11 mouse cellular contexts compared by ENCODE assay signal in genomic region chr12:82562916-82563315, GRCm38 (mm10). TPM values are rescaled to one million over a fixed set of nuclear protein-coding genes. Genes with fewer than 3 reads are reported as not detected.
"Had no signal": no experiment of that assay in that cellular context is flagged by ENCODE, and none has a peak within 500 bp of the region (broad histone marks: within the 10 kb centered on the region; RNA-seq: fewer than 3 reads in every experiment).

No protein-coding gene starts in this region.

- H3K27me3 ChIP-seq: liver, embryonic 12.5 days; lung, embryonic 15.5 days; midbrain, embryonic 15.5 days; neural tube, embryonic 12.5 days had no signal

- H3K9ac ChIP-seq: liver, embryonic 12.5 days; lung, embryonic 15.5 days; midbrain, embryonic 15.5 days; neural tube, embryonic 12.5 days had no signal

- H3K36me3 ChIP-seq: limb, embryonic 10.5 days; liver, embryonic 12.5 days; lung, embryonic 15.5 days; midbrain, embryonic 15.5 days; neural tube, embryonic 12.5 days had no signal

- H3K27ac ChIP-seq: layer of hippocampus, adult 2 months; limb, embryonic 10.5 days; liver, embryonic 12.5 days; lung, embryonic 15.5 days; midbrain, embryonic 15.5 days; neural tube, embryonic 12.5 days had no signal

- DNase-seq: kidney, postnatal 10 days; kidney, postnatal 4 days; lung, postnatal 14 days; thymus, adult 18-20 months; thymus, postnatal 14 days had no signal

- H3K4me1 ChIP-seq: liver, embryonic 12.5 days; lung, embryonic 15.5 days; midbrain, embryonic 15.5 days; neural tube, embryonic 12.5 days had no signal

- H3K4me3 ChIP-seq: layer of hippocampus, adult 2 months; limb, embryonic 10.5 days; liver, embryonic 12.5 days; lung, embryonic 15.5 days; midbrain, embryonic 15.5 days; neural tube, embryonic 12.5 days had no signal

- H3K9me3 ChIP-seq: limb, embryonic 10.5 days; liver, embryonic 12.5 days; lung, embryonic 15.5 days; midbrain, embryonic 15.5 days; neural tube, embryonic 12.5 days had no signal

- ATAC-seq: liver, embryonic 12.5 days; midbrain, embryonic 15.5 days had no signal

- H3K4me2 ChIP-seq: liver, embryonic 12.5 days; lung, embryonic 15.5 days; midbrain, embryonic 15.5 days; neural tube, embryonic 12.5 days had no signal

RNA-seq across cellular contexts. Expression of gene Rgs6, which starts 25.2 kb away (rescaled TPM):
- polyA plus RNA-seq: limb, embryonic 10.5 days had no signal
